Mouse (Mus musculus): Measurements from ENCODE around the gene Chek2. TPM values are rescaled to one million over a fixed set of nuclear protein-coding genes. Genes with fewer than 3 reads are reported as not detected.

Chek2 gene
- polyA plus RNA-seq, 1 experiment from 2014 or later = 5.7 TPM

DNA sequence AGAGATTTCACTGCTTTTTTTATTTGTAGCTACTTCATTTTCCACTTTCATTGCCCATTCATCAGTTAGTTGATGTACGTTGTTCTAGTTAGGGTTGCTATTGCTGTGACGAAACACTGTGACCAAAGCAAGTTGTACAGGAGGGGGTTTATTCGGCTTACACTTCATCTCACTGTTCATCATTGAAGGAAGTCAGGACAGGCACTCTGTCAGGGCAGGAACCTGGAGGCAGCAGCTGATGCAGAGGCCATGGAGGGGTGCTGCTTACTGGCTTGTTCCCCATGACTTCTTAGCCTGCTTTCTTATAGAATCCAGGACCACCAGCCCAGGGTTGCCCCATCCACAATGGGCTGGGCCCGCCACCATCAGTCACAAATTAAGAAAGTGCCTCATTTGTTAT lies 59.0 kb downstream of the Chek2 start:
- H3K36me3 ChIP-seq (ENCODE audit: insufficient read depth, low read length) = no peaks in the 10 kb centered on the region
- no peak overlapping the region for H3K27ac ChIP-seq (ENCODE audit: low read length)
- WGBS = 86% methylated on average over 4 of the region's 4 CpGs
- TF ChIP-seq CTCF (IDR thresholded peaks at IDR 0.05) (no peak), EP300 (IDR thresholded peaks at IDR 0.05) (no peak)
- no peaks in the 10 kb centered on the region for H3K27me3 ChIP-seq (replicated peaks; ENCODE audit: insufficient read depth, low read length)
- H3K4me2 ChIP-seq (replicated peaks; ENCODE audit: low read depth, low read length) = no peak overlapping the region
- H3K4me1 ChIP-seq (ENCODE audit: insufficient read depth, low read depth, low read length) = no peaks in the 10 kb centered on the region
- H3K4me3 ChIP-seq (ENCODE audit: low read depth, low read length) = no peak overlapping the region
- H3K9me3 ChIP-seq (ENCODE audit: low read length) = no peaks in the 10 kb centered on the region
- ATAC-seq = no peak
- DNase-seq (ENCODE audit: low spot score) = no peak
- H3K9ac ChIP-seq (replicated peaks; ENCODE audit: low read depth) = no peak overlapping the region

- H3K4me2 ChIP-seq (replicated peaks; ENCODE audit: low read depth, low read length) = no peak overlapping the region
- H3K27ac ChIP-seq (ENCODE audit: low read length) = no peak overlapping the region
- TF ChIP-seq EP300 (IDR thresholded peaks at IDR 0.05) = no peak
- TF ChIP-seq CTCF (IDR thresholded peaks at IDR 0.05) = no peak
- ATAC-seq (no peak), DNase-seq (ENCODE audit: low spot score) (no peak)
- H3K9ac ChIP-seq (replicated peaks; ENCODE audit: low read depth) = no peak overlapping the region
- no peaks in the 10 kb centered on the region for H3K4me1 ChIP-seq (ENCODE audit: insufficient read depth, low read depth, low read length)
- H3K27me3 ChIP-seq (replicated peaks; ENCODE audit: insufficient read depth, low read length) = no peaks in the 10 kb centered on the region
- H3K9me3 ChIP-seq (ENCODE audit: low read length) = no peaks in the 10 kb centered on the region
- H3K36me3 ChIP-seq (ENCODE audit: insufficient read depth, low read length) = no peaks in the 10 kb centered on the region
- H3K4me3 ChIP-seq (ENCODE audit: low read depth, low read length) = no peak overlapping the region
Observed at GRCm38 (mm10) chr5:110900331-110900730, 60.6 kb downstream of the Chek2 start.

GRCm38 (mm10) chr5:110906708-110907107 lies 66.9 kb downstream of the Chek2 start:
- TF ChIP-seq CTCF (IDR thresholded peaks at IDR 0.05) (no peak), EP300 (IDR thresholded peaks at IDR 0.05) (no peak)
- H3K4me2 ChIP-seq (replicated peaks; ENCODE audit: low read depth, low read length) = no peak overlapping the region
- H3K4me1 ChIP-seq (ENCODE audit: insufficient read depth, low read depth, low read length) = no peaks in the 10 kb centered on the region
- H3K36me3 ChIP-seq (ENCODE audit: insufficient read depth, low read length) = no peaks in the 10 kb centered on the region
- ATAC-seq = no peak
- no peak overlapping the region for H3K4me3 ChIP-seq (ENCODE audit: low read depth, low read length)
- no peak overlapping the region for H3K9ac ChIP-seq (replicated peaks; ENCODE audit: low read depth)
- H3K27me3 ChIP-seq (replicated peaks; ENCODE audit: insufficient read depth, low read length) = no peaks in the 10 kb centered on the region
- H3K9me3 ChIP-seq (ENCODE audit: low read length) = no peaks in the 10 kb centered on the region
- WGBS = 100% methylated on average over 1 of the region's 1 CpGs
- no peak overlapping the region for H3K27ac ChIP-seq (ENCODE audit: low read length)
- no peak for DNase-seq (ENCODE audit: low spot score)

DNA sequence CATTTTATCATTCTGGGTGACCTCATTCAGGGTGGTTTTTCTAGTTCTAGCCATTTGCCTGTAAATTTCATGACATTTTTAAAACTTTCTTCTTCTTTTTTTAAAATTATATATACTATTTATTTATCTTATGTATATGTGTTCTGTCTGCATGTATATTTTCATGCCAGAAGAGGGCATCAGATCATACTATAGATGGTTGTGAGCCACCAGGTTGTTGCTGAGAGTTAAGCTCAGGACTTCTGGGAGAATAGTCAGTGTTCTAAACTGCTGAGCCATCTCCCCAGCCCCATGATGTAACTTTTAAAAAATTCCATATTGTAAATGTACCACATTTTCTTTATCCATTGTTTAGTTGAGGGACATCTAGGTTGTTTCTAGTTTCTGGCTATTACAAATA lies 69.1 kb downstream of the Chek2 start:
- TF ChIP-seq CTCF (IDR thresholded peaks at IDR 0.05) = no peak
- no peak for TF ChIP-seq EP300 (IDR thresholded peaks at IDR 0.05)
- Histone ChIP-seq H3K36me3 (ENCODE audit: insufficient read depth, low read length) (no peaks in the 10 kb centered on the region), H3K4me2 (replicated peaks; ENCODE audit: low read depth, low read length) (no peak overlapping the region), H3K4me3 (ENCODE audit: low read depth, low read length) (no peak overlapping the region), H3K27me3 (replicated peaks; ENCODE audit: insufficient read depth, low read length) (no peaks in the 10 kb centered on the region), H3K9ac (replicated peaks; ENCODE audit: low read depth) (no peak overlapping the region), H3K27ac (ENCODE audit: low read length) (no peak overlapping the region), H3K4me1 (ENCODE audit: insufficient read depth, low read depth, low read length) (no peaks in the 10 kb centered on the region), H3K9me3 (ENCODE audit: low read length) (no peaks in the 10 kb centered on the region)
- ATAC-seq = no peak
- no peak for DNase-seq (ENCODE audit: low spot score)

DNA sequence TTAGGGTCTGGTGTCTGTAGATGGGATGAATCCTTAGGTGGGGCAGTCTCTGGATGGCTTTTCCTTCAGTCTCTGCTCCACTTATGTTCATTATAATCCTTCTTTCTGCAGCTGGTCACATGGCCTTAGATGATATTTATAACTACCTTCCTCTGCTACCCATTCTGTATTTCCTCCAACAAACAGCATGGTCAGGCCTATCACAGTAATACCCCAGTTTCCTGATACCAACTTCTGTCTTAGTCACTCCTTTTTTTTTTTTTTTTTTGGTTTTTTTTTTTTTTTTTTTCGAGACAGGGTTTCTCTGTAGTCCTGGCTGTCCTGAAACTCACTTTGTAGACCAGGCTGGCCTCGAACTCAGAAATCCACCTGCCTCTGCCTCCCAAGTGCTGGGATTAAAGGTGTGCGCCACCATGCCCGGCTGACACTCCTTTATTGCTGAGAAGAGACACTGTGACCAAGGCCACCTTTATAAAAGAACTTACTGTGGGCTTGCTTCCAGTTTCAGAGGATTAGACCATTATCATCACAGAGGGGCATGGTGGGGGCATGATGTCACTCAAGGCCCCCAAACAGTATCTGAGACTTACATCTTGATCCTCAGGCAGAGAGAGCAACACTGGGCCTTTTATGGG lies 70.3 kb downstream of the Chek2 start:
- H3K4me2 ChIP-seq (replicated peaks; ENCODE audit: low read depth, low read length) = no peak overlapping the region
- no peaks in the 10 kb centered on the region for H3K36me3 ChIP-seq (ENCODE audit: insufficient read depth, low read length)
- no peak overlapping the region for H3K9ac ChIP-seq (replicated peaks; ENCODE audit: low read depth)
- WGBS = 83% methylated on average over 4 of the region's 4 CpGs
- no peaks in the 10 kb centered on the region for H3K9me3 ChIP-seq (ENCODE audit: low read length)
- H3K27me3 ChIP-seq (replicated peaks; ENCODE audit: insufficient read depth, low read length) = no peaks in the 10 kb centered on the region
- DNase-seq (ENCODE audit: low spot score) = no peak
- TF ChIP-seq EP300 (IDR thresholded peaks at IDR 0.05) = no peak
- ATAC-seq = no peak
- H3K27ac ChIP-seq (ENCODE audit: low read length) = no peak overlapping the region
- H3K4me3 ChIP-seq (ENCODE audit: low read depth, low read length) = no peak overlapping the region
- no peaks in the 10 kb centered on the region for H3K4me1 ChIP-seq (ENCODE audit: insufficient read depth, low read depth, low read length)

DNA sequence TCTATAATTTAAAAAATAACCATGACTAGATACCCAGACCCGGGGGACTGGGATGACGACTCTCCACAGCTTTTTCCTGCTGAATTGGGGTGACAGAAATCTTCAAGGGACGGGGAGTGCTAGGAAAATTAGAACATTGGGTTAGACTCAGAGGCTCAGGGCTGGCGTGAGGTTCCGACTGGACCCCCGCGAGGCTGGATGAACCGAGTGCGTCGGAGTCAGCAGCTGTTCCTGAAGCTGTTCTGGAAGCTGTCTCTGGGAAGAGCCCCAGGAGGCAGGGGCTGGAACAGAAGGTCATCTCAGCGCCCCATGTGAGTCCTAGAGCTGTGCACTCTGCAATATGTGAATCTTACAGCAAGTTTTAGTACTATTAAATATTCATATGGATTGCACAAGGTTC lies 75.1 kb downstream of the Chek2 start:
- Histone ChIP-seq H3K9ac (replicated peaks; ENCODE audit: low read depth) (no peak overlapping the region), H3K9me3 (ENCODE audit: low read length) (no peaks in the 10 kb centered on the region), H3K4me2 (replicated peaks; ENCODE audit: low read depth, low read length) (no peak overlapping the region), H3K27me3 (replicated peaks; ENCODE audit: insufficient read depth, low read length) (no peaks in the 10 kb centered on the region), H3K4me1 (ENCODE audit: insufficient read depth, low read depth, low read length) (no peaks in the 10 kb centered on the region), H3K27ac (ENCODE audit: low read length) (no peak overlapping the region), H3K36me3 (ENCODE audit: insufficient read depth, low read length) (no peaks in the 10 kb centered on the region), H3K4me3 (ENCODE audit: low read depth, low read length) (no peak overlapping the region)
- ATAC-seq = no peak
- no peak for TF ChIP-seq EP300 (IDR thresholded peaks at IDR 0.05)
- TF ChIP-seq CTCF (IDR thresholded peaks at IDR 0.05) = no peak
- 86% methylated on average over 11 of the region's 11 CpGs for WGBS
- DNase-seq (ENCODE audit: low spot score) = no peak

DNA sequence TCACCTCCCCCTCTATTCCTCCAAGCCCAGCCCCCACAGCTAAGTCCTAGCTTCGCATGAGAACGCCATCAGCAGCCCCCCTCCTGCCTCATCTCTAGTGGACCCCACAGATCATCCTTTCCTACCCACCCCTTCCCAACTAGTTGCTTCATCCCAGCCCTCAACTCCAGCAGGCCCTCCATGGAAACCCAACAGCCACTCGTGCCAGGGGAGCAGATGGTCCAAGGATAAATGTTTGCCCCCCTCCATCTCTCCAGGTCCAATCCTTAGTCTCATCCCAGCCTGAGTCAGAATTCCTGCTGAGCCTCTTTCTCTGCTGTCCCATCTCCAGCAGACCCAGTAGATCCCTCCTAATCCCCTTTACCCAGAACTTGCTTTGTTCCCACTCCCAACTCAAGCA lies 76.5 kb downstream of the Chek2 start:
- no peak for TF ChIP-seq CTCF (IDR thresholded peaks at IDR 0.05)
- TF ChIP-seq EP300 (IDR thresholded peaks at IDR 0.05) = no peak
- no peaks in the 10 kb centered on the region for H3K27me3 ChIP-seq (replicated peaks; ENCODE audit: insufficient read depth, low read length)
- 93% methylated on average over 3 of the region's 3 CpGs for WGBS
- H3K4me3 ChIP-seq (ENCODE audit: low read depth, low read length) = no peak overlapping the region
- DNase-seq (ENCODE audit: low spot score) (no peak), ATAC-seq (no peak)
- H3K9ac ChIP-seq (replicated peaks; ENCODE audit: low read depth) = no peak overlapping the region
- no peaks in the 10 kb centered on the region for H3K4me1 ChIP-seq (ENCODE audit: insufficient read depth, low read depth, low read length)
- no peak overlapping the region for H3K27ac ChIP-seq (ENCODE audit: low read length)
- no peak overlapping the region for H3K4me2 ChIP-seq (replicated peaks; ENCODE audit: low read depth, low read length)
- H3K36me3 ChIP-seq (ENCODE audit: insufficient read depth, low read length) = no peaks in the 10 kb centered on the region
- H3K9me3 ChIP-seq (ENCODE audit: low read length) = no peaks in the 10 kb centered on the region
